Mouse (Mus musculus): ENCODE measurements around the gene 5730409E04Rik. TPM values are rescaled to one million over a fixed set of nuclear protein-coding genes. Genes with fewer than 3 reads are reported as not detected.

5730409E04Rik gene
- polyA plus RNA-seq, 2 experiments: 4.8 to 11.7 TPM

GRCm38 (mm10) chr4:126601597-126602444 lies 7.8 kb upstream of the 5730409E04Rik start:
- ATAC-seq (ENCODE audit: low FRiP score, low read depth) (peak; percentile 77), DNase-seq (ENCODE audit: low spot score) (peak; percentile 61)
- Histone ChIP-seq H3K4me3 (replicated peaks; ENCODE audit: low read length) (peak overlapping the region; percentile 17; the same call in 1 of the 2 replicates), H3K4me2 (replicated peaks; ENCODE audit: low read depth, low read length, severe bottlenecking) (peak overlapping the region; percentile 50), H3K27me3 (ENCODE audit: control insufficient read depth, insufficient read depth, low read length) (no peaks in the 10 kb centered on the region), H3K27ac (replicated peaks; ENCODE audit: low read depth, low read length) (no peak overlapping the region), H3K36me3 (ENCODE audit: control insufficient read depth, insufficient read depth, low read length) (no peaks in the 10 kb centered on the region), H3K4me1 (ENCODE audit: control insufficient read depth, insufficient read depth, low read length) (peaks cover 8% of the 10 kb centered on the region; the same call in 1 of the 2 replicates), H3K9ac (ENCODE audit: low read depth, low read length, severe bottlenecking) (no peak overlapping the region; the same call in 1 of the 2 replicates), H3K9me3 (ENCODE audit: control insufficient read depth, low read length) (no peaks in the 10 kb centered on the region)
- no peak for TF ChIP-seq POLR2A (IDR thresholded peaks at IDR 0.05; ENCODE audit: borderline replicate concordance, extremely low read depth, insufficient read depth, insufficient read length)
- 23% methylated on average over 21 of the region's 22 CpGs for WGBS

DNA sequence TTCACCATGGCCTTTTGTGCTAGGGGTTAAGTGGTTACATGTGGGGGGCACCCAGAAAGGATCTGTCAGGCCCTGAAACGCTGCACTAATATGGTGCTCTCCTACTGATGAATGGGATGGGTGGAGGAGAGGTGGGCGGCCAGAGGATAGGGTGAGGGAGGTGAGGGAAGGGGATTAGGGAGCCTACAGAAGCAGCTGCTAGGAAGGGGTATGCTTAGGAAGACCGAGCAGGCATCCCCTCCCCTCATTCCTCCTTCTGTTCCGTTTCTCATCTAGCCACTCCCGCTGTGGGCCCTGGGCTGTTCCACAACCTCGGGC lies 7.2 kb upstream of the 5730409E04Rik start:
- Histone ChIP-seq H3K27me3 (ENCODE audit: control insufficient read depth, insufficient read depth, low read length) (no peaks in the 10 kb centered on the region), H3K9me3 (ENCODE audit: control insufficient read depth, low read length) (no peaks in the 10 kb centered on the region), H3K9ac (ENCODE audit: low read depth, low read length, severe bottlenecking) (no peak overlapping the region; the same call in 1 of the 2 replicates), H3K36me3 (ENCODE audit: control insufficient read depth, insufficient read depth, low read length) (no peaks in the 10 kb centered on the region), H3K27ac (replicated peaks; ENCODE audit: low read depth, low read length) (no peak overlapping the region), H3K4me2 (replicated peaks; ENCODE audit: low read depth, low read length, severe bottlenecking) (peak overlapping the region; percentile 50), H3K4me1 (ENCODE audit: control insufficient read depth, insufficient read depth, low read length) (peaks cover 8% of the 10 kb centered on the region; the same call in 1 of the 2 replicates), H3K4me3 (replicated peaks; ENCODE audit: low read length) (peak overlapping the region; percentile 17; the same call in 1 of the 2 replicates)
- WGBS: 10% methylated on average over 6 of the region's 6 CpGs
- DNase-seq (ENCODE audit: low spot score): peak; percentile 6
- ATAC-seq (ENCODE audit: low FRiP score, low read depth): peak; percentile 11; the same call in 1 of the 2 replicates
- no peak for TF ChIP-seq POLR2A (IDR thresholded peaks at IDR 0.05; ENCODE audit: borderline replicate concordance, extremely low read depth, insufficient read depth, insufficient read length)

GRCm38 (mm10) chr4:126604141-126604540 lies 5.5 kb upstream of the 5730409E04Rik start:
- DNase-seq (ENCODE audit: low spot score) (no peak), ATAC-seq (ENCODE audit: low FRiP score, low read depth) (no peak)
- Histone ChIP-seq H3K27me3 (ENCODE audit: control insufficient read depth, insufficient read depth, low read length) (no peaks in the 10 kb centered on the region), H3K9ac (ENCODE audit: low read depth, low read length, severe bottlenecking) (no peak overlapping the region), H3K27ac (replicated peaks; ENCODE audit: low read depth, low read length) (no peak overlapping the region), H3K36me3 (ENCODE audit: control insufficient read depth, insufficient read depth, low read length) (no peaks in the 10 kb centered on the region), H3K4me3 (replicated peaks; ENCODE audit: low read length) (no peak overlapping the region), H3K4me2 (replicated peaks; ENCODE audit: low read depth, low read length, severe bottlenecking) (no peak overlapping the region), H3K9me3 (ENCODE audit: control insufficient read depth, low read length) (no peaks in the 10 kb centered on the region), H3K4me1 (ENCODE audit: control insufficient read depth, insufficient read depth, low read length) (peaks cover 8% of the 10 kb centered on the region; the same call in 1 of the 2 replicates)
- WGBS: 85% methylated on average over 2 of the region's 2 CpGs
- TF ChIP-seq POLR2A (IDR thresholded peaks at IDR 0.05; ENCODE audit: borderline replicate concordance, extremely low read depth, insufficient read depth, insufficient read length): no peak

GRCm38 (mm10) chr4:126605751-126606150 lies 3.9 kb upstream of the 5730409E04Rik start:
- ATAC-seq (ENCODE audit: low FRiP score, low read depth) (no peak), DNase-seq (ENCODE audit: low spot score) (no peak)
- H3K27ac ChIP-seq (replicated peaks; ENCODE audit: low read depth, low read length): no peak overlapping the region
- H3K27me3 ChIP-seq (ENCODE audit: control insufficient read depth, insufficient read depth, low read length): no peaks in the 10 kb centered on the region
- peaks cover 8% of the 10 kb centered on the region; the same call in 1 of the 2 replicates for H3K4me1 ChIP-seq (ENCODE audit: control insufficient read depth, insufficient read depth, low read length)
- no peak for TF ChIP-seq POLR2A (IDR thresholded peaks at IDR 0.05; ENCODE audit: borderline replicate concordance, extremely low read depth, insufficient read depth, insufficient read length)
- H3K36me3 ChIP-seq (ENCODE audit: control insufficient read depth, insufficient read depth, low read length): no peaks in the 10 kb centered on the region
- H3K9me3 ChIP-seq (ENCODE audit: control insufficient read depth, low read length): no peaks in the 10 kb centered on the region
- H3K4me3 ChIP-seq (replicated peaks; ENCODE audit: low read length): no peak overlapping the region
- H3K4me2 ChIP-seq (replicated peaks; ENCODE audit: low read depth, low read length, severe bottlenecking): no peak overlapping the region
- WGBS: 79% methylated on average over 4 of the region's 4 CpGs
- no peak overlapping the region for H3K9ac ChIP-seq (ENCODE audit: low read depth, low read length, severe bottlenecking)

DNA sequence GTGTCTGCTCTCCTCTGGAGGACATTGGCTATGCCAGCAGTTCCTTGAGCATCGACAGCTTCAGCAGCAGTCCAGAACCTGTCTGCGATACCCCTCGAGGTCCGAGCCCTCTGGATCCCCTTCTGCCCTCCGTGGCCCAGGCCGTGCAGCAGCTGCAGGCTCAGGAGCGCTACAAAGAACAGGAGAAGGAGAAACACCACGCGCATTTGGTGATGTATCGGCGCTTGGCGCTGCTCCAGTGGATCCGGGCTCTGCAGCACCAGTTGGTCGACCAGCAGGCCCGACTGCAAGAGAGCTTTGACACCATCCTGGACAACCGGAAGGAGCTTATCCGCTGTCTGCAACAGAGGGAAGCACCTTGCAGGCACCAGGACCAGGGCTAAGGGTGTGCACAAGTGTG lies 2.4 kb downstream of the 5730409E04Rik start:
- H3K36me3 ChIP-seq (ENCODE audit: control insufficient read depth, insufficient read depth, low read length): peaks cover 4% of the 10 kb centered on the region; the same call in 1 of the 2 replicates
- H3K4me1 ChIP-seq (ENCODE audit: control insufficient read depth, insufficient read depth, low read length): no peaks in the 10 kb centered on the region
- DNase-seq (ENCODE audit: low spot score) (no peak), ATAC-seq (ENCODE audit: low FRiP score, low read depth) (no peak)
- H3K9ac ChIP-seq (ENCODE audit: low read depth, low read length, severe bottlenecking): no peak overlapping the region
- 93% methylated on average over 17 of the region's 17 CpGs for WGBS
- H3K27ac ChIP-seq (replicated peaks; ENCODE audit: low read depth, low read length): no peak overlapping the region
- TF ChIP-seq POLR2A (IDR thresholded peaks at IDR 0.05; ENCODE audit: borderline replicate concordance, extremely low read depth, insufficient read depth, insufficient read length): no peak
- no peak overlapping the region for H3K4me2 ChIP-seq (replicated peaks; ENCODE audit: low read depth, low read length, severe bottlenecking)
- H3K27me3 ChIP-seq (ENCODE audit: control insufficient read depth, insufficient read depth, low read length): no peaks in the 10 kb centered on the region
- H3K9me3 ChIP-seq (ENCODE audit: control insufficient read depth, low read length): no peaks in the 10 kb centered on the region
- no peak overlapping the region for H3K4me3 ChIP-seq (replicated peaks; ENCODE audit: low read length)

Measured in limb, embryonic 14.5 days (tissue).